In the genomic region with DNA sequence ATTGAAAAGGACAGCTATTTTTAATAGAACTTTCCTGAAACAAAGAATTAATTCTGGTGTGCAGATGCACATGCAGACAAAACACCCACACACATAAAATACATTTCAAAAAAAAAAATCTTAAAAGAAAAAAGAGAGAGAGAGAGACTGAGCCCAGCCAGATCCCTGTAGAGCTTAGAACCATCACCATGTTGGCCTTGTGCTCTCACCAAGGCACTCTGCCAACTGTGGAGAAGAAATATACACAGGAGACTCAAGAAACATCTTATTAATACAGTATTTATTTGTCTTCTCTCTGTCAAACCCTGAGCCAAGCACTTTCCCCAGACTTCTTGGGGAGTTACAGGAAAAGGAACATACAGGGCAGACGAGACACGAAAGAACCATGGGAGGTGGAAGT, we compare ENCODE assay signal across 11 mouse cellular contexts. TPM values are rescaled to one million over a fixed set of nuclear protein-coding genes. Genes with fewer than 3 reads are reported as not detected.
"Had no signal": no experiment of that assay in that cellular context is flagged by ENCODE, and none has a peak within 500 bp of the region (broad histone marks: within the 10 kb centered on the region; RNA-seq: fewer than 3 reads in every experiment).

No protein-coding gene starts in this region.

RNA-seq across cellular contexts. Expression of a gene that starts 37.7 kb away (rescaled TPM):
- polyA plus RNA-seq: neural tube, embryonic 13.5 days; neural tube, embryonic 14.5 days; neural tube, embryonic 15.5 days; small intestine, adult 2 months; spleen, adult 2 months; stomach, embryonic 14.5 days; stomach, embryonic 15.5 days; stomach, embryonic 16.5 days; stomach, postnatal 0 days; thymus, adult 2 months; thymus, postnatal 0 days had no signal
